Mouse (Mus musculus) neural tube, embryonic 14.5 days (tissue): ENCODE results near the gene Sept14. TPM values are rescaled to one million over a fixed set of nuclear protein-coding genes. Genes with fewer than 3 reads are reported as not detected.

ENCODE experiments used
- ATAC-seq: fragments of 200-750 bp; cut with Nextera tagmentation; 2 replicates; pipeline ENCODE4 v1.8.0; 2017; ENCODE audit warnings: low read depth, mild to moderate bottlenecking, moderate TSS enrichment, moderate library complexity
- H3K27ac ChIP-seq: fragments of 300-500 bp; sonication (generic); 2 replicates; pipeline ENCODE4 v1.5.1; 2014; ENCODE audit warnings: low read depth, mild to moderate bottlenecking, control low read depth, low read length, moderate library complexity, mixed read lengths
- H3K27me3 ChIP-seq: fragments of 300-500 bp; sonication (generic); 2 replicates; pipeline ENCODE4 v1.6.1; 2014; ENCODE audit warnings: low read length; ENCODE audit not compliant: control insufficient read depth, insufficient read depth
- H3K36me3 ChIP-seq: fragments of 300-500 bp; sonication (generic); 2 replicates; pipeline ENCODE4 v1.6.1; 2014; ENCODE audit warnings: low read length, mixed read lengths; ENCODE audit not compliant: control insufficient read depth, insufficient read depth
- H3K4me1 ChIP-seq: fragments of 300-500 bp; sonication (generic); 2 replicates; pipeline ENCODE4 v1.6.1; 2014; ENCODE audit warnings: low read length; ENCODE audit not compliant: control insufficient read depth, insufficient read depth
- H3K4me2 ChIP-seq: fragments of 300-500 bp; sonication (generic); 2 replicates; pipeline ENCODE4 v1.6.1; 2014; ENCODE audit warnings: mild to moderate bottlenecking, low read depth, low read length, control low read depth
- H3K4me3 ChIP-seq: fragments of 300-500 bp; sonication (generic); 2 replicates; pipeline ENCODE4 v1.5.1; 2014; ENCODE audit warnings: low read depth, low read length, control low read depth, mixed read lengths
- H3K9ac ChIP-seq: fragments of 300-500 bp; sonication (generic); replicated peaks from 2 replicates; pipeline ENCODE4 v1.6.1; 2014; ENCODE audit warnings: low read depth, mild to moderate bottlenecking, control low read depth, low read length, mixed read lengths
- H3K9me3 ChIP-seq: fragments of 300-500 bp; sonication (generic); 2 replicates; pipeline ENCODE4 v1.6.1; 2016; ENCODE audit warnings: low read length; ENCODE audit not compliant: control insufficient read depth
- WGBS: fragments of 180-500 bp; shearing (Covaris S2); extraction: QIAGEN DNeasy Blood & Tissue Kit; methylation state at CpG from one replicate; pipeline ENCODE4 v1.1.7; 2014; 5-methylcytosine and 5-hydroxymethylcytosine counted together
- polyA plus RNA-seq: library from polyadenylated mRNA; unstranded; fragments of >200 nt; fragmentation: Nextera tagmentation; extraction: Ambion mirVana; gene quantifications from 2 replicates; pipeline ENCODE4 v1.2.1, GENCODE M21; 2014

Gene Sept14
- not detected in 2 replicates for polyA plus RNA-seq

DNA sequence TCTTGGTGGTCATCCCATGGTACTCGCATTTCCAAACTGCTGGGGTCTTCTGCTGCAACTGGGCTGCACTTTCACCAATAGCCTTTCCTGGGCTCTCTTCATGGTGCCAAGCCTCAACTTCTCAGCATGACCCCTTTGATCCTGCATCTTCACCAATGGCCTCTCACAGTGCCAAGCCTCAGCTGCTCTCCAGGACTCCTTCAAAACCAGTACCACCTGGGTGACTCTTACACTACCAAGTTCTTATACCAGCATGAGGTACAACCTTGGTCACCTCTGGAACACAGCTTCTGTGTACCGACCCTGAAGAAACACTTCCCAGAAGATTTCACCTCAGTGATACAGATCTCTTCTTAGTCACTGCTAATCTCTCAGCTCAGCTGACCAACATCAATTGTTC lies at the start of gene Sept14:
Gene Sept14, minus strand, starts transcription at position 101 of the 400 bp plus-strand sequence.
- no peak for ATAC-seq
- 70% methylated on average over 2 of the region's 2 CpGs for WGBS
- no peaks in the 10 kb centered on the region for H3K27me3 ChIP-seq
- H3K36me3 ChIP-seq = no peaks in the 10 kb centered on the region
- H3K27ac ChIP-seq = no peak within 1 kb of the TSS
- no peaks in the 10 kb centered on the region for H3K4me1 ChIP-seq
- no peak within 1 kb of the TSS for H3K4me3 ChIP-seq
- no peak within 1 kb of the TSS for H3K4me2 ChIP-seq
- H3K9ac ChIP-seq = no peak within 1 kb of the TSS
- no peaks in the 10 kb centered on the region for H3K9me3 ChIP-seq

DNA sequence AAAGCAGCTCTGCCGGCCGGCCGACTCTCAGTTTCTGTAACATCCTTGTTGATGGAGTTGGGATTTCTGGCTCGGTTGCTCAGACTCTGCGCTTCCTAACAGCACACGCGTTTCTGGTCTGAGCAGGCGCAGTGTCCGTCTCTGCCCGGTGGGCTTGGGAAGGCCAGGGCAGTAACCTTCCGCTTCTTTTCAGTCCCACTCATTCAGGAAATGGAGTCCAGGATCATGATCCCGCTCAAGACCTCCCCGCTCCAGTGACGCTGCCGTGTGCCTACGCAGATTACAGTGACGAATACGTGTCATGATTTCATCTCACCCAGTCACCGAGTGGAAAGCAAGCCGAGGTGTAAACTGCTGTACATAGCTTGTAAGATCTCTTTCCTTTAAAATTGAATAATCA lies 48.6 kb upstream of the Sept14 start:
- WGBS = 96% methylated on average over 20 of the region's 20 CpGs
- Histone ChIP-seq H3K4me2 (no peak overlapping the region), H3K36me3 (peaks cover 12% of the 10 kb centered on the region), H3K27ac (no peak overlapping the region), H3K9me3 (no peaks in the 10 kb centered on the region), H3K4me1 (0 out of 2 replicates have a peak, but pooled peaks cover 4% of the 10 kb centered on the region), H3K27me3 (no peaks in the 10 kb centered on the region), H3K4me3 (no peak overlapping the region), H3K9ac (no peak overlapping the region)
- no peak for ATAC-seq

GRCm38 (mm10) chr5:129744050-129744449 lies 35.7 kb upstream of the Sept14 start:
- WGBS = 89% methylated on average over 6 of the region's 6 CpGs
- peaks cover 28% of the 10 kb centered on the region; the same call in 1 of the 2 replicates for H3K36me3 ChIP-seq

GRCm38 (mm10) chr5:129742903-129743488 lies 34.7 kb upstream of the Sept14 start:
- H3K4me3 ChIP-seq = no peak overlapping the region
- H3K36me3 ChIP-seq = peaks cover 22% of the 10 kb centered on the region; the same call in 1 of the 2 replicates
- no peaks in the 10 kb centered on the region for H3K4me1 ChIP-seq
- WGBS = 91% methylated on average over 7 of the region's 7 CpGs
- no peaks in the 10 kb centered on the region for H3K27me3 ChIP-seq
- H3K9ac ChIP-seq = no peak overlapping the region
- no peak overlapping the region for H3K27ac ChIP-seq
- ATAC-seq = no peak
- H3K9me3 ChIP-seq = no peaks in the 10 kb centered on the region
- no peak overlapping the region for H3K4me2 ChIP-seq

More at GRCm38 (mm10) chr5:129744050-129744449, 35.7 kb upstream of the Sept14 start:
- Histone ChIP-seq H3K27me3 (no peaks in the 10 kb centered on the region), H3K27ac (no peak overlapping the region), H3K9me3 (no peaks in the 10 kb centered on the region), H3K4me2 (no peak overlapping the region), H3K9ac (no peak overlapping the region), H3K4me3 (no peak overlapping the region), H3K4me1 (no peaks in the 10 kb centered on the region)
- no peak for ATAC-seq

GRCm38 (mm10) chr5:129740976-129741375 lies 32.7 kb upstream of the Sept14 start:
- no peak overlapping the region for H3K4me3 ChIP-seq
- 94% methylated on average over 1 of the region's 1 CpGs for WGBS
- no peaks in the 10 kb centered on the region for H3K27me3 ChIP-seq
- no peak overlapping the region for H3K27ac ChIP-seq
- no peak overlapping the region for H3K9ac ChIP-seq
- no peak for ATAC-seq
- no peak overlapping the region for H3K4me2 ChIP-seq
- H3K4me1 ChIP-seq = no peaks in the 10 kb centered on the region
- H3K36me3 ChIP-seq = peaks cover 15% of the 10 kb centered on the region; the same call in 1 of the 2 replicates
- no peaks in the 10 kb centered on the region for H3K9me3 ChIP-seq

- no peak overlapping the region for H3K4me2 ChIP-seq
- H3K9me3 ChIP-seq = no peaks in the 10 kb centered on the region
- H3K27me3 ChIP-seq = no peaks in the 10 kb centered on the region
- H3K4me3 ChIP-seq = no peak overlapping the region
- no peak overlapping the region for H3K27ac ChIP-seq
- ATAC-seq = no peak
- WGBS = 90% methylated on average over 5 of the region's 5 CpGs
- H3K9ac ChIP-seq = no peak overlapping the region
- no peaks in the 10 kb centered on the region for H3K36me3 ChIP-seq
- 0 out of 2 replicates have a peak, but pooled peaks cover 4% of the 10 kb centered on the region for H3K4me1 ChIP-seq
Measured at GRCm38 (mm10) chr5:129731021-129731420, 22.7 kb upstream of the Sept14 start.

- H3K27ac ChIP-seq = no peak overlapping the region
- no peaks in the 10 kb centered on the region for H3K27me3 ChIP-seq
- WGBS = 85% methylated on average over 11 of the region's 11 CpGs
- no peaks in the 10 kb centered on the region for H3K9me3 ChIP-seq
- H3K4me1 ChIP-seq = 0 out of 2 replicates have a peak, but pooled peaks cover 6% of the 10 kb centered on the region
- no peaks in the 10 kb centered on the region for H3K36me3 ChIP-seq
- no peak for ATAC-seq
- H3K4me3 ChIP-seq = no peak overlapping the region
- no peak overlapping the region for H3K9ac ChIP-seq
- no peak overlapping the region for H3K4me2 ChIP-seq
Measured at GRCm38 (mm10) chr5:129730344-129730743, 22.0 kb upstream of the Sept14 start.

GRCm38 (mm10) chr5:129729286-129729685 lies 21.0 kb upstream of the Sept14 start:
- Histone ChIP-seq H3K27me3 (no peaks in the 10 kb centered on the region), H3K4me3 (no peak overlapping the region), H3K9me3 (no peaks in the 10 kb centered on the region), H3K36me3 (no peaks in the 10 kb centered on the region), H3K4me2 (no peak overlapping the region), H3K27ac (no peak overlapping the region), H3K9ac (no peak overlapping the region), H3K4me1 (0 out of 2 replicates have a peak, but pooled peaks cover 6% of the 10 kb centered on the region)
- ATAC-seq = no peak
- 63% methylated on average over 11 of the region's 11 CpGs for WGBS

DNA sequence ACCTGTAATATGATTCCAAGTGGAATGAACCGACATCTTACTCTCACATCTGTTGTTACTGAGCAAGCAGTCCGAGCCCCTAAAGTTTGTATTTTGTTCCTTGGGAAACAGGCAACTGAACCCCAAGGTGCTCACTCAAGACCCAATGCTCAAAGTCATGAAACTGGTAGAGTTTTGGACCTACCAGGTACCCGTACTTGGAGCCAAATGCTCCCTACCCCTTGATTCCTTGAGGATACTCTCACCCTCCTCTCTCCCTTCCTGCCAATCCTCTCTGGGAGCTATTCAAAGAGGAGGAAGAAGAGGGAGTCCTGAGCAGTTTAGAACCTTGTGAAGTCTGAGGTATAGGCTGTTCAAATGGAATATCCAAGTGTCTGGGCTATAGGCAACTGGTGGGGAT lies 18.5 kb upstream of the Sept14 start:
- no peak for ATAC-seq
- Histone ChIP-seq H3K9me3 (no peaks in the 10 kb centered on the region), H3K27ac (no peak overlapping the region), H3K4me1 (0 out of 2 replicates have a peak, but pooled peaks cover 6% of the 10 kb centered on the region), H3K36me3 (no peaks in the 10 kb centered on the region), H3K4me3 (no peak overlapping the region), H3K27me3 (no peaks in the 10 kb centered on the region), H3K9ac (no peak overlapping the region), H3K4me2 (no peak overlapping the region)
- WGBS = 90% methylated on average over 3 of the region's 3 CpGs
